Mouse (Mus musculus): ENCODE measurements at regions not wholly inside any gene's neighbourhood (a gene's known extent, or its start where the extent isn't known, plus 50 kb on each side); places are given as distances from the start of the nearest gene placed in this dataset.
"Not testable (repeated sequence)": the region's sequence is repeated elsewhere in the genome, so short reads cannot be mapped to it uniquely, and the experiment has no call there.

DNA sequence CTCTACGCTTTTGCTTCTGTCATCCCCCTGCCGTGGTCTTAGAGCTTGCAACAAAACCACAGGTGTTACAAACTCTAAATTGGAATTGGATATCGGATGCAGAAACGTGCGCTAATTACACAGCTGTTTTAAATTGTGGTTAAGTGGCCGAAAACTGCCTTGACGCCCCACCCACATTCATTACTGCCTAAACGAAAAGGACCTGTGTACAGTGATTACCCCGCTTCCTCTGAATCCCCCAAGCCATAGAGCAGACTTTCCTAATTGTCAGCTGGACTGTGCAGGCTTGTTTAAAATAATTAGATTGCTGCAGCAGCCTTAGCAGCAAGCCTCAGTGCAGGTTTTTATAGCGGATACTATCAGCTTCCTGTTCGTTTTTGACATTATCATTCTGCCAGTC lies 94.7 kb downstream of the Cxxc4 start:
- DNase-seq (ENCODE audit: low spot score in 2 of 2), result peak; percentile 4 to 9
- intact Hi-C loops (cut with DNase I), result no loop called here

DNA sequence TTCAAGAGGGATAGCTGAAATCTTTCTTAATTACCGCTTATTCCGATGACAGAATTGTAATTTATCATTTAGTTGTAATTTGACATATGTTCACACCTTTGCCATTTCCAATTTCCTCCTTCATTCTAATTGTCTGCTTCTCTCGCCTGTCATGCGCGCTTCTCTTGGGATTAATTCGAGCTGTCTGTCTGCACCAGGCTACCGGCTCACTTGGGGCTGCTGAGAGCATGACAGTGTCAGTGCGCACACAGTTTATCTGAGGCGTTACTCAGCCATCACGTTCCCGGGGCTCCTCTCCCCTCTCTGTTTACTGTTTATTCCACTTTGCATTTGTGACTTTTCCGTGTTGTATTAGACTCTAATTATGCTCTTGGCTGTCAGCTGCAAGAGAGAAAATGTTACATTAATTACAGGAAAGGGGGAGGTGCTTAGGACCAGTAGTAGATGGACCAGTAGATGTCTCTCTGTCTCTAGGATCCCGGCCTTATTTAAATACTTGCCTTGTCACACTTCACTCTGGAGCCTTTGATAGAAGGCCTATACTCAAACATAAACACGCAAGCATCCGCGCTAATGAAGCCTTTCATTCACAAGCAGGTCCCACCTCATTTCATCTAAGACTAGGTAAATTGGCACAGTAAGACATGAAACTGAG lies 95.3 kb downstream of the Cxxc4 start:
- intact Hi-C loops (cut with DNase I), result no loop called here
- DNase-seq (ENCODE audit: low spot score in 2 of 2), result peak; percentile 5 to 7

DNA sequence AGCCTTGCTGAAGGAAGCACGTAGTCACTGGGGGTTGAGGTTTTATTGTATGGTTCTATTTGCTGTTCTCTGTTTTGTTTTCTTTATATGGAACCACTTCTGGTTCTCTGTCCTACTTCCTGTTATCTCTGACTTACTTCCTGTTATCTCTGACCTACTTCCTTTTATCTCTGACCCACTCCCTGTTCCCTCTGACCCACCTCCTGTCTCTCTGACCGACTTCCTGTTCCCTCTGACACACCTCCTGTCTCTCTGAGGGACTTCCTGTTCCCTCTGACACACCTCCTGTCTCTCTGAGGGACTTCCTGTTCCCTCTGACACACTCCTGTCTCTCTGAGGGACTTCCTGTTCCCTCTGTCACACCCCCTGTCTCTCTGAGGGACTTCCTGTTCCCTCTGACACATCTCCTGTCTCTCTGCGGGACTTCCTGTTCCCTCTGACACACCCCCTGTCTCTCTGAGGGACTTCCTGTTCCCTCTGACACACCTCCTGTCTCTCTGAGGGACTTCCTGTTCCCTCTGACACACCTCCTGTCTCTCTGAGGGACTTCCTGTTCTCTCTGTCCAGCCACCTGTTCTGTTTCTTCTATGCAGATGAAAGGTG lies 102.9 kb downstream of the Cxxc4 start:
- DNase-seq (ENCODE audit: low spot score in 2 of 2); intact Hi-C loops (cut with DNase I): not testable (repeated sequence)

DNA sequence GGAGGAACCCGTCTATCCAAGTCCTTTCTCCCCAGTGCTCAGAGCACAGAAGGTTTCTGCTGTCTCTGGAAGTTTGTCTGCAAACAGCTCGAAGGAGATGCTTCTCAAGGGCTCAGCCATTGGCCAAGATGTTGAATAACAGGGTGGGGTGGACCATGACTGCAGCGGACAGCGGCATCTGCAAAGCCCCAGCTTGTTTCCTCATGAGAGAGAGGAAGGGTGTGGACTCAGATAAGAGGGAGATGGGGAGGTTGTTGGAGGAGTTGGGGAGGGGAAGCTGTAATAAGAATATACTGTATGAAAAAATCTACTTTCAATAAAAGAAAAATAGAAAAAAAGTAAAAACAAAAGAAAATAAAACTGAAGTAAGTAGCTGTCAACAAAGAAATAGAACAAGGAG lies 129.7 kb downstream of the Cxxc4 start:
- intact Hi-C loops (cut with DNase I), result no loop called here
- no peak for DNase-seq (ENCODE audit: low spot score in 2 of 2)

DNA sequence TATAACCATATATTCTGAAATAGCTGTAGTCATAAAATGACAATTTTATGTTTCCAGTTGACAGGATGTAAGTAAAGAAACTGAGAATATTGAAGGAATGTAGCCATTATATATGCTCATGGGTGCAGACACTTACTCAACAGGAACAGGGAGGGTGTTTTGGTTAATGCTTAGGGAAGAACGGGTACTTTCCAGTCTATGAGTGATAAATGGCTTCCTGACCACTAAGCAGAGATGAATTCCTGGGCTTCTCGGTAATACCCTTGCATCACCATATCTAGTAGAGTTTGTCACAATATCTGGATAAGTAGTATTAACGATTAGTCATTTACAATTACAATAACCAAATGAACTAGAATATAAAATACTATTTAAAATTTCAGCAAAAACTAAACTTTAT lies 130.5 kb downstream of the Cxxc4 start:
- no peak for DNase-seq (ENCODE audit: low spot score in 2 of 2)
- intact Hi-C loops (cut with DNase I), result no loop called here

DNA sequence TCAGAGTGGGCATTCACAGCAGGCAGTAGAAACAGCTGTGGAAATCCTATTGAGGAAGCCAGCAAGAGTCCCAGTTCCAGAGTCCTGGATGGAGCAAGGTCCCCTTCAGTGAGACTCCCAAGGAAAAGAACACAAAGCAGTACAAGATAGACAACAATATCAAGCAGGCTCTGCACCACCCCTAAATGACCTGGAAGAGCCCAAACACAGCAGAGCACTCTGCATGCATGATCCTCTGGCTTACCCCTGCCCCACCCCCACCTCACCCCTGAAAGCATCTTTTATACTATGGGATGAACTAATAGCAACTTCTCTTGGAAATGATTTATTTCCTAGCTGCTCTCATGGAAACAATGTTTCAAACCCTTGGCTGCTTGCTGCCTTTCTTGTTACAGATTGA lies 132.3 kb downstream of the Cxxc4 start:
- DNase-seq (ENCODE audit: low spot score in 2 of 2), result no peak
- intact Hi-C loops (cut with DNase I), result no loop called here

DNA sequence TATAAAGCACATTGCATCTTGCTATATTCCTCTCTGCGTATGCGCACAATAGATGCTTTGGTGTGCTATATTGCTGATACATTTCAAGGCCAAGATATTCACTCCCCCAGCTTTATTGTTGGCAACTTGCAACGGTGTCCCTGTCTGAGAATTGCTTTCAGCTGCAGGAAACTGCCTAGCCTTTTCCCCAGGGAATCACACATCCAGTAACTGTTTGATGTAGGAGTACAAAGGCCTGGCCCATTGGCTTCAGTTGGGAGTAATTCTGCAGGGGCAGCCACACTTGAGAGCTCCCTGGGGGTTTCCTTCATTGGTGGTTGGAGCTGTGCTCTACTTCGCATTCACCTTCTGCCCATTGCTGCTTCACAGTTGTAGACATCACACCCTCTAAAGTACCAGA lies 132.8 kb downstream of the Cxxc4 start:
- no peak for DNase-seq (ENCODE audit: low spot score in 2 of 2)
- intact Hi-C loops (cut with DNase I), result no loop called here

DNA sequence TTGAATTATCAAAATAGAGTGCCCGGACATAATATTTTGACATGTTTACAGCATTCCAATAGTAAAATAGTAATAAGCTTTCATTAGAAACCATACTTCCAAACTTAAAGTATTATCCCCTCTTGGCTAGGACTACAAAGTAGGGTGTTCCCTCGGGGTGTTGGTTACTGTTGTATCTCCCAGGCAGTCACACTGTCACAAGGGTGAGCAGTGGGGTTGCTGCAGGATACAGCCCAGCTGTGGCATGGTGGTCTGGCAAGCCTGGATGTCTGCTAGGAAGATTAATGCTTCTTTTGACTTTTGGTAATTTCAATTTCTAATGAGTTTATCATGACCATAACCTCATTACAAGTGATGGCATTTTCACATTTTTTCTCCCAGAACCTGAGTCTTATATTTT lies 143.3 kb downstream of the Cxxc4 start:
- intact Hi-C loops (cut with DNase I), result no loop called here
- no peak for DNase-seq (ENCODE audit: low spot score in 2 of 2)

DNA sequence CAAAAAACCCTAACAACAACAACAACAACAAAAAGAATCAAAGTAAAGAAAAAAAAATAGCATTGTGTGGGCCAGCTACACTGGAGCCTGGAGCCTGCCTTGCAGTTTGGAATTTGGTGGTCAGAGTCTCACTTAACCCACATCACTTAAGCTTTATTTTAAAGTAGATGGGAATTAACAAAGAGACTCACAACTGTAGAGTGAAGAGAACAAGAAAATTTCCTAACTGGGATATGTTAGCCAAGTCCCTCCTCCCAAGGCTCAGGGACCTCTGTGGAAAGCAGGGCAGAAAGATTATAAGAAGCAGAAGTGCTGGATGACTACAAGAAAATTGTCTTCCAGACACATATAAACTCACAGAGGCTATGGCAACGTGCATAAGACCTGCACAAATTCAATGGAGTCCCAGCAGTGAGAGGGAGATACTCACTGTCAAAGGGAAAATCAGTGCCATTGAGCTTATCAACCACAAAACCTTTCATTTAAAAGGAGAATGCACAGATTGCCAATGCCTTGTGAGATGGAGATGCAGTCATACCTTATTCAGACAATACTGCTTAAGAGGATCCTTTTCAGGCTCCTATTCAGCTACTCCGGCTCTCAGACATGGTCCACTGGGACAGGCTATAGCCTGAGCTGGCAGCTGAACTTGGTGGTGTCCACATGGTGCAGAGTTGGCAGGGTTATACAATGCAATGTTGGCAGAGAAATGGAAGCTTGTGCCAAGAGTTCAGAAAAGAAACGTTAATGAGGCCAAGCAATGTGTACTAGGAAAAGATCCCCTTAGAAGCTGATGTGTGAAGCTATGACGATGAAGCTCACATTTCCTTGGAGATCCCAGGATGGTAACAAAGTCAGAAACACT lies 154.4 kb downstream of the Cxxc4 start:
- no peak for DNase-seq (ENCODE audit: low spot score in 2 of 2)
- intact Hi-C loops (cut with DNase I), result no loop called here

DNA sequence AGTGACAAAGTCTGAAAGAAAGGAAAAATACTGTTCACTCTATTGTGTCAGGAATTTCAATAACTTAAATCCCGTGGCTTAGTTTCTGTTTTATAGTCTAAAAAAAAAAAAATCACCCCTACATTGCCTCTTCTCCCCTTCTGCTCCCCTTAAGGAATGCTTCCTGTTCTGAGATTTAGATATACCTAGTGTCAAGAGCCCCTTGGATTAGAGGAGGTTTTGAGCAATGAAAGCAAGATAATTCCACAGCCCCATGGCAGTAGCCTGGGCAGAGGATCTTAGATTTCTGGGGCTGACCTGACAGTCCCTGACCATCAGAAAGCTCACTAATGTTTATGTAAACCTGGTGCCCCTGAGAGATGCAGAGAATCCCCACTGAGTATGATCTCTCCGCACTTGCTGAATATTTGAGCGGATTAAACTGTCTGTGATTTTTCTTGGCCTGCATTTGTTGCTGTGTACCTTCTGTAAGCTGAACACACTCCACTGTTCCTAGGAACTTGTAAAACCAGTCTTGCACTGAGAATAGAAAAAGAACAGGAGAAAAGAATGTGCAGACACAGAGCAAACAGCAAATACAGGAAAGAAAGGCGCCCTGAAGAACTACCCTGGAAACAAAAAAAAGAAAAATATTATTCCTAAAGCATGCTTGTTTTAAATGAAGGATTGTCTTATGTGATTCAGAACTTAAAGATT lies 164.3 kb downstream of the Cxxc4 start:
- intact Hi-C loops (cut with DNase I), result no loop called here
- no peak for DNase-seq (ENCODE audit: low spot score in 2 of 2)

DNA sequence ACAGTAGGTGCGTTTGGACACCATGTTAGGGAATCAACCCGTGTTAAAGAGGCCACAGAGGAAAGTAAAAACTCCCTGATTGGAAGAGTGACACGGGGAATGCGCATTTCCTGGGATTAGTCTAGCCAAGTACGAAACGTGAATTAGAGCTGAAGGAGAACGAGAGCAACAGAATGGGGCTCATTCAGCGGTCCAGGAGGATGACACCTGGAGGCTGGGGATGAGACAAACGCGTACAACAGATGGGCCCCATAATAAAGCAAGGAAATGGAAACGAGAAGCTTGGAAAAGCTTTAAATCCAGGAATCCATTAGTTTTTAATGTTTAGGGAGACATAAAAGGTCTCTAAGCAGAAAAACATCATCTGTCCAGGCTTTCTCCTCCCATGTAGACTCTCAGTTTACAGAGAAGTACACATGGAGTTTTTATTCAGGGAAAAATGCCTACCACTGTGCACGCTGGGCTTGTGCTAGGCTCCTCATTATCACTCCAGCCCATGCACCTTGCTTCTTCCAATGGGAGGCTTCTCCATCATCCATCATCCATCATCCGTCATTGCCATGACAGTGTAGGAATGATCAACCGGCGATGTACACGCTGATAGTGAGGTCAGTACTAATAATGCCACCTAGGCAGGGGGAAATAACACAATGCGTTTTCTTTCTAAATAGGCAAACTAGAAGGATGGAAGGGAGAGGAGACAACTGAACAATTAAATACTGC lies 179.5 kb downstream of the Cxxc4 start:
- DNase-seq (ENCODE audit: low spot score in 2 of 2), result no peak
- intact Hi-C loops (cut with DNase I), result no loop called here

DNA sequence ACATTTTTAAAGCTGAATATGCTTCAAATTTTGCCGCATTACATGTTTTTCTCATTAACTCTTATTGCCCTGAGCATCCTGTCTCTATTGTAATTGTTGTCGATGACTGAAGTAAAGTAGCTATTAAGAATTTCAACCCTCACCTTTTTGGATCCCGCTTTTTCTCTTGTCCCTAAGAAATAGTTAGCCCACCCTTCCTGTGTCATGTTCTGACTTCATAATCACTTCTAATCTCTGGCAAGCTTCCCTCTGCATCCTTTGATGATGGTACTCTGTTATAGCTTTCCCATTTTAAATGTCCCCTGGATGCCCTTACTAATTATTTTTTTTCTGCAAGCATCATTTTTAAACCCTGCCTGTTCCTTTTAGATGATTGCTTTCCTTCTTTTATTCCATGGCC lies 191.3 kb downstream of the Cxxc4 start:
- no peak for DNase-seq (ENCODE audit: low spot score in 2 of 2)
- intact Hi-C loops (cut with DNase I), result no loop called here

DNA sequence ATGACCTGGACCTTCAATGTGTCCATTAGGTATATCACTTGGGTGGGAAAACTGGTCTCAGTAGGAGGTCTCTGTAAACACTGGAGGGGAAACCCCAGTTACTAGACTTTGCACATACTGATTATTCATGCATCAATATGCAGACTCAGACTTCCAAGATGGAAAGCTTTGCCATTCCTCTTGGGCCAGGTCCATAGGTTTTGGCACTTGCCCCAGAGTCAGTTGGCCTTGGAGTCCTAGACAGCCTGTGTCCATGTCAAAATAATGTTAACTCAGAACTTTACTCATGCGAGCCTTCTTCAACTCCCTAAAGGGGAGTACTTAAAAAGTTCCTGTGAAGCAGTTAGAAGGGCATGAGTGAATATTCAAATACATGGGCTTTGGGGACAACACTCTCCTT lies 230.3 kb downstream of the Cxxc4 start:
- intact Hi-C loops (cut with DNase I), result no loop called here
- DNase-seq (ENCODE audit: low spot score in 2 of 2), result no peak

DNA sequence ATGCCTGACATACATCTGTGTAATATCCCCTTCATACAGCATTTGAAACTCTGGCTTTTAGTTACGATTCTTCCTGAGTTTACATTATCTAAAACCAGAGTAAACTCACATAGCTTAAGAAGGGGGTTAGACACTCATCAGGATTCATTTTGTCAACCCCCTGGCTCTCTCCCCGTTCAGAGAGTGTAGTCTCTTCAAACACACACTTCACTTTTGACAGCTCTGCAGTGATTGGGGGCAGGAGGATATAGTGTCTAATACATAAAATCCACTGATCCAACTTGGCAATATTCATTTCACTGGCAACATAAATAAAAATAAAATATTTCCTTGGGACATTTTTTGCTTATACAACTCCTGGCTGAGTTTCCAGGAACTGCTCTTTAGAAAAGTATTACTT lies 251.0 kb downstream of the Cxxc4 start:
- no peak for DNase-seq (ENCODE audit: low spot score in 2 of 2)
- intact Hi-C loops (cut with DNase I), result no loop called here

DNA sequence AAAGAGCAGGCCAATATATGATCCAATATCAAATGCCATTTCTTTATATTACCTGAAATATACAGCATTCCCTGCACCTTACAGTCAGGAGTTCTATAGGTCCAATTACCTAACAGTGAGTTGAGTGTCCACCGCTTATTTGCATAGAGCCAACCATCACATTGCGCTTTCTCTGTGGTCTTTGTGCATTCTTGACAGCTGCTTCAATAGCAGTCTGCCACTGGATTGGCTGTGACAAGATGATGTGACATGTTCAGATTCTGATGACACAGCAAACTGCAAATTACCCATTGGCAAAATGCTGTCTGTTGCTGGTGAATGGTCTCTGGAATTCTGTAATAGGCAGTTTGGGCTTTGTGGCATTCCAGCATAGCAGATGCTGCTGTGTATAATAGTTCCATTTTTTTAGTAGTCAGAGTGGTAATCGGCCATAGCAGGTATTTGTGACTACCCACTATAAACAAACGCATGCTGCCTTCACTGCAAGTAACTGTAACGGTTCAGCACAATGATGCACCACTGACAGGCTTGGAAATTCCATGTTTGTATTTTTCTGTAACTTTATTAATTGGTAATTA lies 253.8 kb downstream of the Cxxc4 start:
- no peak for DNase-seq (ENCODE audit: low spot score in 2 of 2)
- intact Hi-C loops (cut with DNase I), result no loop called here

DNA sequence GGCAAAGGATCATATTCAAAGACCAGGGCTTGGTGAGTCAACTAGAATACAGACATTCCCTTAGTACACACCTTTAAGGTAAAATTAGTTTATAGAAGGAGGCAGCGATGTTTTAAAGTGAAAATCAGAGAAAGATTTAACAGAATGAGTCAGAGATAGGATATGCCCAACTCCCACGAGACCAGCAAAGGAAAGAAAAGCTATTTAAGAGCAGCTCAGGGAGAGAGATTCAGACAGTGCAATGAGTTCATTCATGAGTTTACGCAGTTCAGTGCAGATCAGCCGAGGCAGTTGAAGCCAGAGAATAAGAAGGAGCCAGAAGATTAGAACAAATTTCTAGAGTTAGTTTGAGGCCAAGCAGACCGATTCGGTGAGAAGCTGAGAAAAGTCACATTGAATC lies 273.4 kb downstream of the Cxxc4 start:
- intact Hi-C loops (cut with DNase I), result no loop called here
- DNase-seq (ENCODE audit: low spot score in 2 of 2), result no peak

DNA sequence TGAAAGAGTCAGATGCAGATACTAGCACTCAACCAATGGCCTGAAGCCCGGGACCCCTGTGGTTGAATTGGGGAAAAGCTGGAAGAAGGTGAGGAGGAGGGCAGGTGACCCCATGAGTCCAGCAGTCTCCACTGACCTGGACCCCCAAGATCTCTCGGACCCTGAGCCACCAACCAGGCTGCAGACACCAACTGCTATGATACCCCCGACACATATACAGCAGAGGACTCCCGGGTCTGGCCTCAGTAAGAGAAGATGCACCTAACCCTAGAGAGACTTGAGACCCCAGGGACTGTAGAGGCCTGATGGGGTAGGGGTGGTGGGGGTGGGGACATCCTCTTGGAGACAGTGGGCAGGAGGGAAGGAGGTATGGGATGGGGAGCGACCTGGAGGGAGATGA lies 289.5 kb downstream of the Cxxc4 start:
- DNase-seq (ENCODE audit: low spot score in 2 of 2), result no peak
- intact Hi-C loops (cut with DNase I), result no loop called here

DNA sequence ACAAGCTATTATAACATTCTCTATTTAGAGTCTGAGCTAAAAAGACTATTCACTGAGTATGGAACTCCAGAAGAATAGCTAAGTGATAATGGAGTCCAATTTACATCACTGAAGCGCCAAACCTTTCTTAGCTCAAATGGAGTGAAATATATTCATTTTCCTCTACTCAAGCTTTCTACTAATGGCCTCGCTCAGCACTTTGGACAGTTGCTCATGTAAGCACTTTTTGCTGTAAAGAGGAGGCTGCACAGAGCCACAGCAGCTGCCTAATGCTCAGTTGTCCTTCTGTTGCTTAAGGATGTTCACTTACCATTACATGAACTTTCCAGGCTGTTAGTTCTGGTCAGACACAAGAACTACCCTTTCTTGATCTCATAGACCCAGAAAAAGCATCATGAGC lies 268.7 kb upstream of the Tacr3 start:
- intact Hi-C loops (cut with DNase I), result no loop called here
- no peak for DNase-seq (ENCODE audit: low spot score in 2 of 2)

DNA sequence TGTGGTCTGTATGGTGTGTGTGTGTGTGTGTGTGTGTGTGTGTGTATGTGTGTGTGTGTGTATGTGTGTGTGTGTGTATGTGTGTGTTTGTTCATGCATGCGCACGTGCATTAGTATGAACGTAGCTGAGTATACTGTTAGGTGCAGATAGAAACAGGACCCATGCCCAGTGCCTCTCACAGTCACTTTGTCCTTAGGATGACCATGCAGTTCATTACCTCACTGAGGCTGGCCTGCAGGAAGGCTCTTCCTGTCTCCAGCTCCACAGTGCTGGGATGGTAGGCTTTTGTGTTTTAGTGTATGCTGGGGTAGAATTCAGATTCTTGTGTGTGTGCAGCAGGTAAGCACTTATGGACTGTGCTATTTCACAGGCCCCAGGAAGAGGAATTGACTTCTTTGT lies 250.0 kb upstream of the Tacr3 start:
- intact Hi-C loops (cut with DNase I), result no loop called here

DNA sequence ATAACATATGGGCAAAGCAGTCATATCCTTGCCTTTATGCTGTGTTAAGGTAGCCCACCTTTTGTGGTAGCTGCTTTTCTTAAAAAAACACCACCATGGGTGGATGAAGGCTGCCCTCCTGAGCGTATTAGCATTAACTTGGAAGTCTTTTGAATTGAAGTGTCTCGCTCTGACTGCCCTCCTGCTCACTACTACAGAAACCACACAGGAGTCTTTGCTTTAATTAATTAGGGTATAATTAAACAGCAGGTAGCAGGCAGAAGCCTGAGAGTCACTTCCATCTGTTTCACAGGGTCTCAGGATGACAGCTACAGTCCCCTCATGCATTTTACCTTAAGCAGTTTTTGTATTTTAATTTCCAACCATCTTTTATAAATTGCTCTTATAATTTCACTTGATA lies 240.2 kb upstream of the Tacr3 start:
- intact Hi-C loops (cut with DNase I), result no loop called here

More for the DNA sequence above, 250.0 kb upstream of the Tacr3 start:
- no peak for DNase-seq (ENCODE audit: low spot score in 2 of 2)

More for the DNA sequence above, 240.2 kb upstream of the Tacr3 start:
- no peak for DNase-seq (ENCODE audit: low spot score in 2 of 2)

Measured in left cerebral cortex, postnatal 36 days (tissue).